Mouse (Mus musculus) lung, adult 2 months (tissue): ENCODE data around the gene Slc10a7. TPM values are rescaled to one million over a fixed set of nuclear protein-coding genes. Genes with fewer than 3 reads are reported as not detected.

ENCODE experiments used
- DNase-seq: peaks from one replicate; pipeline ENCODE4 v3.0.0; 2022
- H3K4me1 ChIP-seq: fragments of 200-500 bp; 2 replicates; pipeline ENCODE4 v1.6.1; 2011; ENCODE audit warnings: low read length; ENCODE audit not compliant: control insufficient read depth, insufficient read depth
- H3K4me3 ChIP-seq: fragments of 200-500 bp; replicated peaks from 2 replicates; pipeline ENCODE3; 2011; ENCODE audit warnings: low read depth, mild to moderate bottlenecking, control low read depth, low read length; ENCODE audit errors: extremely low read depth
- CTCF ChIP-seq: fragments of 200-500 bp; IDR thresholded peaks from 2 replicates; pipeline ENCODE4 v1.5.1; 2011; ENCODE audit warnings: mild to moderate bottlenecking, low read length, control low read depth; ENCODE audit not compliant: insufficient read depth
- POLR2A ChIP-seq: fragments of 200-500 bp; IDR thresholded peaks from 2 replicates; pipeline ENCODE4 v1.6.1; 2011; ENCODE audit warnings: low read depth, mild to moderate bottlenecking, control low read depth, low read length, borderline replicate concordance; ENCODE audit errors: extremely low read depth
- WGBS: fragments of 180-500 bp; shearing (Covaris S2); methylation state at CpG from one replicate; pipeline ENCODE4 v1.1.7; 2018; 5-methylcytosine and 5-hydroxymethylcytosine counted together
- polyA plus RNA-seq: library from polyadenylated mRNA; depleted of rRNA; stranded (reverse); fragments of >200 nt; gene quantifications from 2 replicates; pipeline ENCODE4 v1.2.3, GENCODE M21; 2012

Gene Slc10a7
- polyA plus RNA-seq, 1 experiment, result 14.1 TPM

- no peak overlapping the region for H3K4me3 ChIP-seq
- 54% methylated on average over 1 of the region's 1 CpGs for whole genome bisulfite sequencing
- TF ChIP-seq POLR2A (no peak), CTCF (no peak)
- no peaks in the 10 kb centered on the region for H3K4me1 ChIP-seq
- peak; percentile 9 for DNase-seq
Observed at GRCm38 (mm10) chr8:78655351-78656045, 146.4 kb downstream of the Slc10a7 start.

DNA sequence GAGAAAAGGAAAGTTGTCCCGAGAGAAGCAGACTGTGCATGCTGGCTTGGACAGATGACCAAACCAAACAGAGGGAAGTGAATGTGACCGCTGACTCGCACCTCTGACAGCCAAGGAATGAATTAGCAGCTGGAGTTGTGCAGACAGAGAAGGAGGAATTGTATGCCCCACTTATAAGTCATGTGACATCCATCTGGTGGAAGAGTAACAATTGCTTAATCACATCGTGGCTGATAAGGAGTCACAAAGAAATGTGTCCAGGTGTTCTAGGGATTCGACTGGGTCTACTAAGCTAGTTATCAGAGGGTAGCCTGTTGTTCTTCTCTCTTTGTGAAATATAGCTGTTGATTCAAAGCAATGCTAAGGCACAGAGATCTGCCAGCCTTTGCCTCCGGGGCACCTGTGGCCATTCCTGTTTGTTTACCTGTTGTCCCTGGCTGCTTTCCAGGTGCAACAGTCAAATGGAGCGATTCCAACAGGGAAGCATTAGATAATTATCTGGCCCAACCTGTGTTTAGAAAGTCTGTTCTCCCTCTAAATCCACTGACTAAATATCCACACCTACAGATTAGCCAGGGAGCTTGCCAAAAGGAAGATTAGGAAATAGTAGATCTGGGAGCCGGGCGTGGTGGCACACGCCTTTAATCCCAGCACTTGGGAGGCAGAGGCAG lies 147.7 kb downstream of the Slc10a7 start:
- 54% methylated on average over 10 of the region's 10 CpGs for WGBS
- DNase-seq, result peak; percentile 18
- Histone ChIP-seq H3K4me1 (no peaks in the 10 kb centered on the region), H3K4me3 (no peak overlapping the region)
- TF ChIP-seq POLR2A (no peak), CTCF (no peak)

DNA sequence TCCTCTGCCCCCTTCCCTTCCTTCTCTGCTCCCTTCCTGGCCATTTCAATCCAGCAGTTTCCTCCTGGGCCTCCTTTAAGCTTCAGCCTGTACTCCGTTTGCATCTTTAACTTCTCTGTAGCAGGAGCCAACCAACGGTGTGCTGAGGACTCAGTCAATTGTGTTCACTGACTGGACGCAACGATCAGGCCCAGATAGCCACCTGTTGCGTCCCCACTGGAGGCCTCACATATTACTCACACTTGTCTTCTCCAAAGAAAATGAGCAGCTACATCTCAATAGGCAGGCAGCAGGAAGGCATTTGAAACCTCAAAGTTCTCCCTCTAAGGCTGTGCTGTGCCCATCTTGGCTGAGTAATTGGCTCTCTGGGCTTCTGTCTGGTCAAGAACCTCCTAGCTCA lies 149.0 kb downstream of the Slc10a7 start:
- no peak for DNase-seq
- Histone ChIP-seq H3K4me1 (no peaks in the 10 kb centered on the region), H3K4me3 (no peak overlapping the region)
- 97% methylated on average over 5 of the region's 5 CpGs for WGBS
- TF ChIP-seq POLR2A (no peak), CTCF (no peak)

DNA sequence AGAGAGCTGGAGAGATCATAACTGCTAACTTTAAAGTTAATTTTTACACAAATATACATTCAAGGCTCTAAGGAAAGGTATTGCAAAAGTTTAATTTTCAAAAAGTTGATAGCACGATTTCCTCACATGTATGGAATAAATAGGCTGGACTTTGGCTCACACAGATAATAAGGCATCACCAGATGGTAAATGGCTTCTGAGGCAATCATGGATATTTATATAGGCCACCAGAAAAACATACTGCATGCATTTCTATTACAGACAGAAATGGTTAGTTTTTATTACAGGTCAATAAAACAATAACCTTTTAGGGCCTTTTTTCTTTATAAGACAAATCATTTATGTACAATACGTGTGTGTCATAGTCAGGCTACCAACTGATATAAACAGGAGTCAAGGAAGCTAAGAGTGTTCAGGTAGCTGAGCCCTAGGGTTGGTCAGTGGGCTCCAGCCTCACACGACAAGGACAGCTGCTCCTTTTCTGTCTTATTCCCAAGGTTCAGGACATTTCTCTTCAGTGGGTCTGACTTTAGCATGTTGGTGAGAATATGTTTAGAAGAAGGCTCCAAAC lies 150.6 kb downstream of the Slc10a7 start:
- WGBS, result 92% methylated on average over 3 of the region's 3 CpGs
- H3K4me3 ChIP-seq, result no peak overlapping the region
- no peak for DNase-seq
- TF ChIP-seq POLR2A (no peak), CTCF (no peak)
- no peaks in the 10 kb centered on the region for H3K4me1 ChIP-seq

DNA sequence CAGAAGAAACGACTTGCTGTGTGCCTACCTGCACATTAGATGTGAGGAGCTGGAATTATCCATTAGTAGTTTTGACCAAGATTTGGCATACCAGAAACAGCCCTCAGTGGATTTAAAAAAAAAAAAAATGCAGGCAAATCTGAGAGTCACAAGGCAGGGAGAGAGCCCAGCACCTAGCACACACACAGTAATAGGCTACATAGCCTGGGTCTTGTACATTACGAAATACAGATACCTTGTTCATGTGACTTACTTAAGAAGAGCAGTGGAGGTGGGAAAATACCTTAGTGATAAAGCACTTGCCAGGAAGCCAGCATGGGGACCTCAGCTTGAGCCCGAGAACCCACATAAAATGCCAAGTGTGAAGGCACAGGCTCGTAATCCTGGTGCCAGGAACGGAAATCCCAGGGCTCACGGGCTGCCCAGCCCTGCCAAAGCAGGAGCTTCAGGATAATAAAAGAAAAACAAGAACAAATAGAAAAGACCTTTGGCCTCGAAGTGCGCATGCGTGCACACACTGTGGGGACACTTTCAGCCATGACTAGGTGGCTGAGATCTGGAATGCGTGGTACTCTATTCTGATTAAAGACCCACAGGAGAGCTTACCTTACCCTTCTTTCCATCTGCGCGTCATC lies 155.3 kb downstream of the Slc10a7 start:
- DNase-seq, result no peak
- Histone ChIP-seq H3K4me1 (no peaks in the 10 kb centered on the region), H3K4me3 (no peak overlapping the region)
- TF ChIP-seq CTCF (no peak), POLR2A (no peak)
- WGBS, result 87% methylated on average over 12 of the region's 12 CpGs

GRCm38 (mm10) chr8:78667399-78667798 lies 158.3 kb downstream of the Slc10a7 start:
- TF ChIP-seq POLR2A (no peak), CTCF (no peak)
- no peak for DNase-seq
- no peak overlapping the region for H3K4me3 ChIP-seq
- H3K4me1 ChIP-seq, result no peaks in the 10 kb centered on the region
- 70% methylated on average over 5 of the region's 5 CpGs for WGBS

GRCm38 (mm10) chr8:78668206-78668605 lies 159.1 kb downstream of the Slc10a7 start:
- WGBS, result 72% methylated on average over 5 of the region's 5 CpGs
- TF ChIP-seq CTCF (no peak), POLR2A (no peak)
- Histone ChIP-seq H3K4me1 (no peaks in the 10 kb centered on the region), H3K4me3 (no peak overlapping the region)
- DNase-seq, result no peak

- TF ChIP-seq CTCF (no peak), POLR2A (no peak)
- H3K4me1 ChIP-seq, result no peaks in the 10 kb centered on the region
- no peak overlapping the region for H3K4me3 ChIP-seq
- WGBS, result 87% methylated on average over 7 of the region's 7 CpGs
- DNase-seq, result no peak
Observed at GRCm38 (mm10) chr8:78670241-78670640, 161.1 kb downstream of the Slc10a7 start.

GRCm38 (mm10) chr8:78678541-78679219 lies 169.5 kb downstream of the Slc10a7 start:
- DNase-seq, result no peak
- no peaks in the 10 kb centered on the region for H3K4me1 ChIP-seq
- TF ChIP-seq POLR2A (no peak), CTCF (no peak)
- H3K4me3 ChIP-seq, result no peak overlapping the region
- 86% methylated on average over 10 of the region's 10 CpGs for WGBS
